ENCODE assay signal across 23 mouse cellular contexts in the genomic region with DNA sequence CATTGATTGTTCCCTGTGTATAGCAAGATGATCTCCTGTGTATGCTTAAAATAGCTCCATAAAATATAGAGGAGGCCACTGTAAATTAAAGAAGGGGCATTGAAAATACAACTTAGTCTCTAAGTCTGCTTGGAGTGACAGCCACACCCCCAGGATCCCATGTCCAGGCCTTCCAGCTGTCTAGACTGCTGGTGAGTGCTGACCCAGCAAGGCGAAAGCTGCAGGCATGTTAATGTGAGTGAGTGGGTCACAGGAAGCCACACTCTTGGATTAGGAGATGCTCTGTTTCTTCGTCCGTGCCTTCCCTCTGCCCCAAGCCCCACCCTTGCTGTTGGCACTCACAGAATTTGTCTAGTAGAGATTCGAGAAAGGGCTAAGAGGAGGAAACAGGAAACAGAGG.
"Had no signal": no experiment of that assay in that cellular context is flagged by ENCODE, and none has a peak within 500 bp of the region (broad histone marks: within the 10 kb centered on the region; RNA-seq: fewer than 3 reads in every experiment).

No protein-coding gene starts in this region.

- H3K27me3 ChIP-seq: hindbrain, embryonic 12.5 days; intestine, embryonic 15.5 days; limb, embryonic 12.5 days had no signal

- H3K9ac ChIP-seq: heart, embryonic 12.5 days; hindbrain, embryonic 12.5 days; hindbrain, embryonic 14.5 days; intestine, embryonic 15.5 days; limb, embryonic 12.5 days had no signal

- H3K27ac ChIP-seq: heart, adult 2 months; hindbrain, embryonic 10.5 days; hindbrain, embryonic 12.5 days; hindbrain, embryonic 14.5 days; intestine, embryonic 15.5 days; layer of hippocampus, adult 2 months; left cerebral cortex, adult 2 months; limb, embryonic 10.5 days; limb, embryonic 12.5 days had no signal

- ATAC-seq: hindbrain, embryonic 16.5 days; inflammation-experienced regulatory T-cells, adult 6 months; intestine, embryonic 15.5 days; intestine, postnatal 0 days had no signal

- H3K9me3 ChIP-seq: heart, embryonic 12.5 days; hindbrain, embryonic 10.5 days; hindbrain, embryonic 12.5 days; intestine, embryonic 15.5 days; limb, embryonic 10.5 days; limb, embryonic 12.5 days had no signal

- H3K4me2 ChIP-seq: heart, embryonic 12.5 days; hindbrain, embryonic 12.5 days; hindbrain, embryonic 14.5 days; intestine, embryonic 15.5 days; limb, embryonic 12.5 days had no signal

- DNase-seq: gastrocnemius, postnatal 14 days; gastrocnemius, postnatal 36 days; heart, adult 2 months; heart, postnatal 10 days; heart, postnatal 4 days; kidney, adult 18-20 months; kidney, adult 8-10 months; kidney, postnatal 10 days; kidney, postnatal 25 days; kidney, postnatal 4 days; liver had no signal

- H3K36me3 ChIP-seq: heart, embryonic 12.5 days; hindbrain, embryonic 10.5 days; hindbrain, embryonic 12.5 days; intestine, embryonic 15.5 days; limb, embryonic 10.5 days; limb, embryonic 12.5 days had no signal

- H3K4me3 ChIP-seq: heart, adult 2 months; heart, embryonic 12.5 days; hindbrain, embryonic 10.5 days; hindbrain, embryonic 12.5 days; intestine, embryonic 15.5 days; layer of hippocampus, adult 2 months; left cerebral cortex, adult 2 months; limb, embryonic 10.5 days; limb, embryonic 12.5 days had no signal
